Mouse (Mus musculus) forebrain, embryonic 11.5 days (tissue): Measurements from ENCODE around the gene Eef1e1. TPM values are rescaled to one million over a fixed set of nuclear protein-coding genes. Genes with fewer than 3 reads are reported as not detected.
"Not testable (repeated sequence)": the region's sequence is repeated elsewhere in the genome, so short reads cannot be mapped to it uniquely, and the experiment has no call there.

Source experiments
- ATAC-seq: fragments of 200-750 bp; cut with Nextera tagmentation; replicated peaks from 2 replicates; pipeline ENCODE4 v1.8.0; 2017; ENCODE audit warnings: moderate TSS enrichment; ENCODE audit not compliant: low FRiP score
- DNase-seq: peaks from one replicate; pipeline ENCODE4 v3.0.0-alpha.2; 2017; ENCODE audit warnings: low spot score
- H3K27ac ChIP-seq: fragments of 300-500 bp; sonication (generic); 2 replicates; pipeline ENCODE4 v1.5.1; 2014; ENCODE audit warnings: low read depth, low read length
- H3K27me3 ChIP-seq: fragments of 300-500 bp; sonication (generic); 2 replicates; pipeline ENCODE4 v1.6.1; 2014; ENCODE audit warnings: mild to moderate bottlenecking, low read length, mixed read lengths; ENCODE audit not compliant: control insufficient read depth, insufficient read depth
- H3K36me3 ChIP-seq: fragments of 300-500 bp; sonication (generic); 2 replicates; pipeline ENCODE4 v1.6.1; 2014; ENCODE audit warnings: mild to moderate bottlenecking, low read length, moderate library complexity, mixed read lengths; ENCODE audit not compliant: control insufficient read depth, insufficient read depth
- H3K4me1 ChIP-seq: fragments of 300-500 bp; sonication (generic); replicated peaks from 2 replicates; pipeline ENCODE4 v1.6.1; 2014; ENCODE audit warnings: low read length, mixed read lengths; ENCODE audit not compliant: control insufficient read depth, insufficient read depth
- H3K4me2 ChIP-seq: fragments of 300-500 bp; sonication (generic); 2 replicates; pipeline ENCODE4 v1.6.1; 2014; ENCODE audit warnings: low read depth, mild to moderate bottlenecking, low read length, moderate library complexity, mixed read lengths; ENCODE audit not compliant: severe bottlenecking
- H3K4me3 ChIP-seq: fragments of 300-500 bp; sonication (generic); 2 replicates; pipeline ENCODE4 v1.5.1; 2014; ENCODE audit warnings: low read depth, low read length
- H3K9ac ChIP-seq: fragments of 300-500 bp; sonication (generic); 2 replicates; pipeline ENCODE4 v1.6.1; 2014; ENCODE audit warnings: low read length
- H3K9me3 ChIP-seq: fragments of 300-500 bp; sonication (generic); 2 replicates; pipeline ENCODE4 v1.6.1; 2016; ENCODE audit warnings: low read length, mixed read lengths; ENCODE audit not compliant: control insufficient read depth
- WGBS: fragments of 180-500 bp; shearing (Covaris S2); extraction: QIAGEN DNeasy Blood & Tissue Kit; methylation state at CpG from one replicate; pipeline ENCODE4 v1.1.7; 2014; 5-methylcytosine and 5-hydroxymethylcytosine counted together
- polyA plus RNA-seq: library from polyadenylated mRNA; unstranded; fragments of >200 nt; fragmentation: Nextera tagmentation; extraction: Ambion mirVana; gene quantifications from 2 replicates; pipeline ENCODE4 v1.2.1, GENCODE M21; 2014

Gene Eef1e1
- 65.6 and 67.9 TPM in 2 replicates for polyA plus RNA-seq

- WGBS = under 1% methylated on average over 59 of the region's 59 CpGs
- ATAC-seq = peak; percentile 99
- peaks cover 6% of the 10 kb centered on the region; the same call in 1 of the 2 replicates for H3K36me3 ChIP-seq
- no peaks in the 10 kb centered on the region for H3K9me3 ChIP-seq
- peaks cover 3% of the 10 kb centered on the region; the same call in 1 of the 2 replicates for H3K4me1 ChIP-seq
- H3K4me3 ChIP-seq = peak within 1 kb of the TSS; percentile 92
- peak within 1 kb of the TSS; percentile 78 for H3K4me2 ChIP-seq
- peak; percentile 97 for DNase-seq
- peak within 1 kb of the TSS; percentile 90 for H3K9ac ChIP-seq
- no peak within 1 kb of the TSS; the same call in 1 of the 2 replicates for H3K27ac ChIP-seq
- H3K27me3 ChIP-seq = no peaks in the 10 kb centered on the region
Measured at GRCm38 (mm10) chr13:38658528-38659280, at the start of gene Eef1e1. Eef1e1 (minus strand) TSS chr13:38659058.

- no peaks in the 10 kb centered on the region for H3K36me3 ChIP-seq
- ATAC-seq = no peak
- no peak overlapping the region for H3K4me3 ChIP-seq
- no peaks in the 10 kb centered on the region for H3K4me1 ChIP-seq
- H3K27ac ChIP-seq = no peak overlapping the region
- no peak overlapping the region for H3K9ac ChIP-seq
- DNase-seq = no peak
- H3K9me3 ChIP-seq = no peaks in the 10 kb centered on the region
- no peaks in the 10 kb centered on the region for H3K27me3 ChIP-seq
- H3K4me2 ChIP-seq = no peak overlapping the region
- 85% methylated on average over 6 of the region's 6 CpGs for WGBS
Measured at GRCm38 (mm10) chr13:38690845-38691244, 32.0 kb upstream of the Eef1e1 start.

GRCm38 (mm10) chr13:38690028-38690427 lies 31.2 kb upstream of the Eef1e1 start:
- Histone ChIP-seq H3K9ac (no peak overlapping the region), H3K9me3 (no peaks in the 10 kb centered on the region), H3K4me3 (no peak overlapping the region), H3K4me1 (no peaks in the 10 kb centered on the region), H3K27ac (no peak overlapping the region), H3K27me3 (no peaks in the 10 kb centered on the region), H3K36me3 (no peaks in the 10 kb centered on the region), H3K4me2 (no peak overlapping the region)
- DNase-seq = no peak
- WGBS = 80% methylated on average over 3 of the region's 3 CpGs
- ATAC-seq = no peak

- no peak overlapping the region for H3K9ac ChIP-seq
- H3K36me3 ChIP-seq = no peaks in the 10 kb centered on the region
- DNase-seq (no peak), ATAC-seq (no peak)
- no peak overlapping the region for H3K4me2 ChIP-seq
- H3K9me3 ChIP-seq = no peaks in the 10 kb centered on the region
- H3K4me1 ChIP-seq = no peaks in the 10 kb centered on the region
- no peak overlapping the region for H3K4me3 ChIP-seq
- H3K27me3 ChIP-seq = no peaks in the 10 kb centered on the region
- WGBS = 85% methylated on average over 11 of the region's 11 CpGs
- H3K27ac ChIP-seq = no peak overlapping the region
Measured at GRCm38 (mm10) chr13:38688761-38689160, 29.9 kb upstream of the Eef1e1 start.

- Histone ChIP-seq H3K4me3 (no peak overlapping the region), H3K4me2 (no peak overlapping the region), H3K4me1 (no peaks in the 10 kb centered on the region), H3K36me3 (no peaks in the 10 kb centered on the region), H3K9ac (no peak overlapping the region), H3K27ac (no peak overlapping the region), H3K27me3 (no peaks in the 10 kb centered on the region), H3K9me3 (no peaks in the 10 kb centered on the region)
- ATAC-seq = no peak
- DNase-seq = no peak
- WGBS = 83% methylated on average over 9 of the region's 9 CpGs
Measured at GRCm38 (mm10) chr13:38672336-38672735, 13.5 kb upstream of the Eef1e1 start.

- not testable (repeated sequence) for H3K9ac ChIP-seq, H3K4me2 ChIP-seq, H3K9me3 ChIP-seq, H3K27me3 ChIP-seq, H3K27ac ChIP-seq, H3K4me3 ChIP-seq, ATAC-seq, DNase-seq, H3K36me3 ChIP-seq, H3K4me1 ChIP-seq
- WGBS = 90% methylated on average over 6 of the region's 6 CpGs
Measured at GRCm38 (mm10) chr13:38671451-38671850, 12.6 kb upstream of the Eef1e1 start.

GRCm38 (mm10) chr13:38670051-38670450 lies 11.2 kb upstream of the Eef1e1 start:
- H3K4me2 ChIP-seq = no peak overlapping the region
- H3K4me1 ChIP-seq = no peaks in the 10 kb centered on the region
- H3K27me3 ChIP-seq = no peaks in the 10 kb centered on the region
- H3K27ac ChIP-seq = no peak overlapping the region
- no peaks in the 10 kb centered on the region for H3K9me3 ChIP-seq
- DNase-seq (no peak), ATAC-seq (no peak)
- H3K4me3 ChIP-seq = no peak overlapping the region
- no peak overlapping the region for H3K9ac ChIP-seq
- H3K36me3 ChIP-seq = no peaks in the 10 kb centered on the region

GRCm38 (mm10) chr13:38668514-38668913 lies 9.7 kb upstream of the Eef1e1 start:
- Histone ChIP-seq H3K36me3 (no peaks in the 10 kb centered on the region), H3K9ac (no peak overlapping the region), H3K27ac (no peak overlapping the region), H3K27me3 (no peaks in the 10 kb centered on the region), H3K9me3 (no peaks in the 10 kb centered on the region), H3K4me3 (no peak overlapping the region), H3K4me1 (no peaks in the 10 kb centered on the region), H3K4me2 (no peak overlapping the region)
- ATAC-seq (no peak), DNase-seq (no peak)
- 17% methylated on average over 2 of the region's 2 CpGs for WGBS

GRCm38 (mm10) chr13:38664753-38665152 lies 5.9 kb upstream of the Eef1e1 start:
- H3K4me2 ChIP-seq = no peak overlapping the region
- no peak for ATAC-seq
- no peak overlapping the region for H3K9ac ChIP-seq
- no peaks in the 10 kb centered on the region for H3K36me3 ChIP-seq
- no peaks in the 10 kb centered on the region for H3K4me1 ChIP-seq
- H3K27me3 ChIP-seq = no peaks in the 10 kb centered on the region
- H3K9me3 ChIP-seq = no peaks in the 10 kb centered on the region
- WGBS = 79% methylated on average over 1 of the region's 1 CpGs
- H3K27ac ChIP-seq = no peak overlapping the region
- no peak overlapping the region for H3K4me3 ChIP-seq
- DNase-seq = no peak
